Mouse (Mus musculus) neural tube, embryonic 11.5 days (tissue): ENCODE data around the gene Tstd1. TPM values are rescaled to one million over a fixed set of nuclear protein-coding genes. Genes with fewer than 3 reads are reported as not detected.

Experiments
- ATAC-seq: fragments of 200-750 bp; cut with Nextera tagmentation; 2 replicates; pipeline ENCODE4 v1.8.0; 2017; ENCODE audit warnings: moderate number of reproducible peaks, mild to moderate bottlenecking, moderate TSS enrichment, moderate library complexity; ENCODE audit not compliant: insufficient read depth, low FRiP score, low TSS enrichment
- DNase-seq: peaks from one replicate; pipeline ENCODE4 v3.0.0-alpha.2; 2015; ENCODE audit warnings: low spot score
- H3K27ac ChIP-seq: fragments of 300-500 bp; sonication (generic); 2 replicates; pipeline ENCODE4 v1.5.1; 2014; ENCODE audit warnings: low read depth, mild to moderate bottlenecking, low read length
- H3K27me3 ChIP-seq: fragments of 300-500 bp; sonication (generic); 2 replicates; pipeline ENCODE4 v1.6.1; 2014; ENCODE audit warnings: mild to moderate bottlenecking, low read length, mixed read lengths; ENCODE audit not compliant: control insufficient read depth, insufficient read depth
- H3K36me3 ChIP-seq: fragments of 300-500 bp; sonication (generic); 2 replicates; pipeline ENCODE4 v1.6.1; 2014; ENCODE audit warnings: mild to moderate bottlenecking, low read length, moderate library complexity, mixed read lengths; ENCODE audit not compliant: control insufficient read depth, insufficient read depth
- H3K4me1 ChIP-seq: fragments of 300-500 bp; sonication (generic); 2 replicates; pipeline ENCODE4 v1.6.1; 2014; ENCODE audit warnings: low read length, mixed read lengths; ENCODE audit not compliant: control insufficient read depth, insufficient read depth
- H3K4me2 ChIP-seq: fragments of 300-500 bp; sonication (generic); 2 replicates; pipeline ENCODE4 v1.6.1; 2014; ENCODE audit warnings: low read depth, mild to moderate bottlenecking, moderate library complexity
- H3K4me3 ChIP-seq: fragments of 300-500 bp; sonication (generic); 2 replicates; pipeline ENCODE4 v1.5.1; 2014; ENCODE audit warnings: low read depth, low read length
- H3K9ac ChIP-seq: fragments of 300-500 bp; sonication (generic); 2 replicates; pipeline ENCODE4 v1.6.1; 2014; ENCODE audit warnings: mild to moderate bottlenecking, low read length
- H3K9me3 ChIP-seq: fragments of 300-500 bp; sonication (generic); 2 replicates; pipeline ENCODE4 v1.6.1; 2016; ENCODE audit warnings: low read length; ENCODE audit not compliant: control insufficient read depth
- WGBS: fragments of 180-500 bp; shearing (Covaris S2); extraction: QIAGEN DNeasy Blood & Tissue Kit; methylation state at CpG from one replicate; pipeline ENCODE4 v1.1.7; 2014; 5-methylcytosine and 5-hydroxymethylcytosine counted together
- polyA plus RNA-seq: library from polyadenylated mRNA; unstranded; fragments of >200 nt; fragmentation: Nextera tagmentation; extraction: Ambion mirVana; gene quantifications from 2 replicates; pipeline ENCODE4 v1.2.1, GENCODE M21; 2014

Gene Tstd1
- polyA plus RNA-seq, 1 experiment from 2014 or later, result 3.6 TPM

DNA sequence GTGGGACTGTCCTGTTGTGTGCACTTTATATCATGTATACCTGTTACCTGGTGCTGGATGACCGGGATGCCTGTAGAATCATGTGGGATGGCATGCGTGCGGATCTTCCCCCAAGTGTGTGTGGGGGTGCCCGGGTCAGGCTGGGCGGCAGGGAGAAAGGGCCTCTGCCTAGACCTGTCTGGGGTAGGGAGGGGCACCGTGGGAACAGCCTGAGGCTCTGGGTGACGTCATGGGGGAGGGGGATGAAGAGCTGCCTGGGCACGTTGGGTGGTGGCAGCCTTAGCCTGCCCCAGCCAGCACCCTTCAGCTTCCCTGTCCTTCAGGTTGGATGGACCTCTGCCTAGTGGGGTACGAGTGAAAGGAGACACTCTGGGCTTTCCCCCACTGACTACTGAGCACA, 34.3 kb upstream of the Tstd1 start:
- 69% methylated on average over 9 of the region's 9 CpGs for WGBS
- Histone ChIP-seq H3K36me3 (no peaks in the 10 kb centered on the region), H3K4me1 (0 out of 2 replicates have a peak, but pooled peaks cover 2% of the 10 kb centered on the region), H3K9ac (no peak overlapping the region), H3K4me3 (no peak overlapping the region), H3K27me3 (0 out of 2 replicates have a peak, but pooled peaks cover 3% of the 10 kb centered on the region), H3K27ac (no peak overlapping the region), H3K4me2 (no peak overlapping the region), H3K9me3 (no peaks in the 10 kb centered on the region)
- DNase-seq (no peak), ATAC-seq (no peak)

- H3K4me1 ChIP-seq, result 0 out of 2 replicates have a peak, but pooled peaks cover 2% of the 10 kb centered on the region
- H3K27me3 ChIP-seq, result 0 out of 2 replicates have a peak, but pooled peaks cover 3% of the 10 kb centered on the region
- no peak overlapping the region for H3K4me2 ChIP-seq
- no peak overlapping the region for H3K9ac ChIP-seq
- DNase-seq (no peak), ATAC-seq (no peak)
- H3K4me3 ChIP-seq, result no peak overlapping the region
- H3K9me3 ChIP-seq, result no peaks in the 10 kb centered on the region
- H3K27ac ChIP-seq, result no peak overlapping the region
- WGBS, result 71% methylated on average over 9 of the region's 9 CpGs
- no peaks in the 10 kb centered on the region for H3K36me3 ChIP-seq
These were observed 33.5 kb upstream of the Tstd1 start for GRCm38 (mm10) chr1:171385171-171385570.

- Histone ChIP-seq H3K9me3 (no peaks in the 10 kb centered on the region), H3K27me3 (no peaks in the 10 kb centered on the region), H3K9ac (no peak overlapping the region), H3K36me3 (no peaks in the 10 kb centered on the region), H3K4me3 (no peak overlapping the region), H3K27ac (no peak overlapping the region), H3K4me2 (no peak overlapping the region), H3K4me1 (0 out of 2 replicates have a peak, but pooled peaks cover 2% of the 10 kb centered on the region)
- WGBS, result 21% methylated on average over 6 of the region's 6 CpGs
- 0 out of 2 replicates have a peak, but pooled peaks have one; percentile 17 for ATAC-seq
- DNase-seq, result peak; percentile 54
These were observed 31.6 kb upstream of the Tstd1 start for GRCm38 (mm10) chr1:171387099-171387498.

GRCm38 (mm10) chr1:171388376-171389102, 30.1 kb upstream of the Tstd1 start, which contains the start of gene Arhgap30:
TSS of gene Arhgap30 (plus strand) at chr1:171388954.
- Histone ChIP-seq H3K4me2 (no peak within 1 kb of the TSS), H3K4me3 (no peak within 1 kb of the TSS), H3K36me3 (no peaks in the 10 kb centered on the region), H3K27me3 (no peaks in the 10 kb centered on the region), H3K4me1 (0 out of 2 replicates have a peak, but pooled peaks cover 2% of the 10 kb centered on the region), H3K27ac (no peak within 1 kb of the TSS), H3K9me3 (no peaks in the 10 kb centered on the region), H3K9ac (no peak within 1 kb of the TSS)
- WGBS, result 80% methylated on average over 15 of the region's 15 CpGs
- DNase-seq, result no peak
- no peak for ATAC-seq

DNA sequence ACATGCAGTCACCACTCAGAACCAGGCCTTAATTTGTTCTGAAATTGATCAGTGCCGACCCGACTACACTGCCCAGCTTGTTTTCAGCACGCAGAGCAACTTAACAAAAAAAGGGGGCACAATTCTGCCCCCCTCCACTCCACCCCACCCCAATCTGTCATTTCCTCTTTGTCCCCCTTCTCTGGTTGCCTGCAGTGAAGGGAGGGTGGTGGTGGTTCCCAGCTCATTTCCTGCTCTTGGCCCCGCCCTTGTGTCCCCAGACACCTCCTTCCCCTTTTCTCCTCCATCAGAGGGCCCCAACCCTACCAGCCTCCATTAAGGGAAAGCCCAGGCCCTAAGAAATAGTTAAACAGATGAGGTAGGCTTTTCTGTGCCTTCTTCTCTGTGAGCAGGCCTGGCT, 28.6 kb upstream of the Tstd1 start:
- ATAC-seq (no peak), DNase-seq (no peak)
- WGBS, result 75% methylated on average over 4 of the region's 4 CpGs
- Histone ChIP-seq H3K36me3 (no peaks in the 10 kb centered on the region), H3K9ac (no peak overlapping the region), H3K4me1 (0 out of 2 replicates have a peak, but pooled peaks cover 2% of the 10 kb centered on the region), H3K9me3 (no peaks in the 10 kb centered on the region), H3K4me2 (no peak overlapping the region), H3K27ac (no peak overlapping the region), H3K27me3 (no peaks in the 10 kb centered on the region), H3K4me3 (no peak overlapping the region)

GRCm38 (mm10) chr1:171401821-171402220, 16.9 kb upstream of the Tstd1 start:
- no peak overlapping the region for H3K4me2 ChIP-seq

DNA sequence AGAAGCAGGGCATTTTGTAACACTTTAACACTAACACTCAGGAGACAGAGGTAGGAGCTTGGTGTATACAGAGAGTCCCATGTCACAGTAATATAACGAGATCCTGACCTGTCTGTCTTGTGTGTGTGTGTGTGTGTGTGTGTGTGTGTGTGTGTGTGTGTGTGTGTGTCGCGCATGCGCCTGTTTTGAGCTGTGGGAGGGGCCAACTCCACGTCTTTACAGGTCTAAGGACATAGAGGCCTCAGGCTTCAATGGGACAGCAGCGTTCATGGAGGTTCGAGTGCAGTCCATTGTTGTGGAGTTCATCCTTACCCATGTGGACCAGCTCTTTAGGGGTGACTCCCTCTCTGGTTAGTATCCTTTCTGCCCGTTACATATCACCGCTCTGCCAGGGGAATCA, 15.7 kb upstream of the Tstd1 start:
- H3K4me1 ChIP-seq, result no peaks in the 10 kb centered on the region
- WGBS, result 81% methylated on average over 9 of the region's 9 CpGs

More at GRCm38 (mm10) chr1:171401821-171402220, 16.9 kb upstream of the Tstd1 start:
- no peak overlapping the region for H3K9ac ChIP-seq
- no peaks in the 10 kb centered on the region for H3K36me3 ChIP-seq
- H3K4me1 ChIP-seq, result no peaks in the 10 kb centered on the region
- ATAC-seq (no peak), DNase-seq (no peak)
- H3K9me3 ChIP-seq, result no peaks in the 10 kb centered on the region
- H3K27me3 ChIP-seq, result no peaks in the 10 kb centered on the region
- no peak overlapping the region for H3K4me3 ChIP-seq
- WGBS, result 82% methylated on average over 4 of the region's 4 CpGs
- H3K27ac ChIP-seq, result no peak overlapping the region

DNA sequence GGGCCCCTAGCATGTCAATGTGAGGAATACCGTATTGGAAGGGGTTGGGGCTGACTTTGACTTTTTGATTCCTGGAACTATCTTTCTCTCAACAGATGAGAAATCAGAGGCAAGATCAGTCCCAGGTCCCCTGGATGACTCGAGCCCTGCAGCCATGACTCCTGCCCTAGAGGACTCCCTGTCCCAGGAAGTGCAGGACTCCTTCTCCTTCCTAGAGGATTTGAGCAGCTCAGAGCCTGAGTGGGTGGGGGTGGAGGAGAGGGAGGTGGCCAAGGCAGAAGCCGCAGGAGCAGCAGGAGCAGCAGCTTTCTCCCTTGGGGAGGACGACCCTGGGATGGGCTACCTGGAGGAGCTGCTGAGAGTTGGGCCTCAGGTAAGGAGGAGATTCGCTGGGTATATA, 11.4 kb upstream of the Tstd1 start:
- Histone ChIP-seq H3K9ac (no peak overlapping the region), H3K4me2 (no peak overlapping the region), H3K36me3 (no peaks in the 10 kb centered on the region), H3K9me3 (no peaks in the 10 kb centered on the region), H3K4me3 (no peak overlapping the region), H3K27ac (no peak overlapping the region), H3K4me1 (no peaks in the 10 kb centered on the region), H3K27me3 (no peaks in the 10 kb centered on the region)
- 74% methylated on average over 5 of the region's 5 CpGs for WGBS
- ATAC-seq (no peak), DNase-seq (no peak)

More for the DNA sequence above, 15.7 kb upstream of the Tstd1 start:
- Histone ChIP-seq H3K27ac (no peak overlapping the region), H3K4me3 (no peak overlapping the region), H3K4me2 (no peak overlapping the region), H3K27me3 (no peaks in the 10 kb centered on the region), H3K36me3 (no peaks in the 10 kb centered on the region), H3K9me3 (no peaks in the 10 kb centered on the region), H3K9ac (no peak overlapping the region)
- ATAC-seq (no peak), DNase-seq (no peak)

- Histone ChIP-seq H3K9ac (no peak overlapping the region), H3K36me3 (no peaks in the 10 kb centered on the region; the same call in 1 of the 2 replicates), H3K4me3 (no peak overlapping the region), H3K4me2 (no peak overlapping the region), H3K27ac (no peak overlapping the region), H3K9me3 (no peaks in the 10 kb centered on the region), H3K4me1 (peaks cover 2% of the 10 kb centered on the region; the same call in 1 of the 2 replicates), H3K27me3 (no peaks in the 10 kb centered on the region)
- no peak for DNase-seq
- whole genome bisulfite sequencing, result 80% methylated on average over 1 of the region's 1 CpGs
- ATAC-seq, result no peak
These were observed 8.4 kb upstream of the Tstd1 start for GRCm38 (mm10) chr1:171410231-171410630.
